Mouse (Mus musculus): ENCODE measurements at regions not wholly inside any gene's neighbourhood (a gene's known extent, or its start where the extent isn't known, plus 50 kb on each side); places are given as distances from the start of the nearest gene placed in this dataset.
"Not testable (repeated sequence)": the region's sequence is repeated elsewhere in the genome, so short reads cannot be mapped to it uniquely, and the experiment has no call there.

DNA sequence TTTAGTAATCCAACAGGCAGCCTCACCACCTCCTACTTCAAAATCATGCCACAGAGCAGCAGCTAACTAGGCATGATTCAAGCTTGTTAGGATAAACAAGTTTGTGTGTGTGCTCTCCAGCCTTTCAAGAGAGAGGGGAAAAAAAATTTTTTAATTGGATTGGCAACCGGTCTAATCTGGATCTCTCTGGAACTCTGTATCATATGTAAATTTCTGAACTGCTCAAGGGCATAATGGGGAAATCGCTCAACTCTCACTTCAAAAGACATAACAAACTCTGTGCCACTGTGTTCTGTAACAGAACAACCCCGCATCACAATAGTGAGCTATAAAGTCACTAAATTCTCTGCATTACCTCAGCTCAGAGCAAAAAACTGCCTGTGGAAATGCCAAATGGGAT, 147.9 kb upstream of the Krtap11-1 start:
- Histone ChIP-seq H3K36me3 (no peaks in the 10 kb centered on the region), H3K9ac (replicated peaks) (no peak overlapping the region), H3K4me2 (replicated peaks) (no peak overlapping the region), H3K9me3 (no peaks in the 10 kb centered on the region), H3K4me1 (no peaks in the 10 kb centered on the region), H3K4me3 (no peak overlapping the region), H3K27ac (replicated peaks) (no peak overlapping the region), H3K27me3 (no peaks in the 10 kb centered on the region)
- peak; percentile 85 for ATAC-seq (replicated peaks)
- WGBS, result 25% methylated on average over 3 of the region's 3 CpGs

DNA sequence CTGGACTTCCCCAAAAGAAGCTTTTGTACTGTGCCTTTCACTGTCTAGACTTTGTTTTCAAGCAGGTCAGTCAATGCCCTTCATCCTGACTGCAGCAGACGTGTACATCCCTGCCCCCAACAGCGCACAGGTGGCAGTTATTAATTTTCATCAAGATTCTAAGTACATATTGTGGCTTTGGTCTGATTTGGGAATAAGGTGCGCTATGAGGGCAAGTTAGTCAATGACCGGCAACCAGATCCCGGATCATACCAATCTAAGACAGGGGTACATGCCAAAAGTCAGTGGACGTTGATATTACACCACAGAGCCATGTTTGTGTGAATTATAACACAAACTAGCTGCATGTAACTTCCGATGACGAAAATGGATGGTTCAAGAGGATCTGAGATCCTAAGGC, 144.7 kb upstream of the Krtap11-1 start:
- ATAC-seq (replicated peaks); H3K9ac ChIP-seq (replicated peaks); H3K9me3 ChIP-seq; H3K4me3 ChIP-seq; H3K36me3 ChIP-seq; H3K27ac ChIP-seq (replicated peaks); H3K27me3 ChIP-seq; H3K4me2 ChIP-seq (replicated peaks); H3K4me1 ChIP-seq: not testable (repeated sequence)
- 83% methylated on average over 8 of the region's 8 CpGs for WGBS

DNA sequence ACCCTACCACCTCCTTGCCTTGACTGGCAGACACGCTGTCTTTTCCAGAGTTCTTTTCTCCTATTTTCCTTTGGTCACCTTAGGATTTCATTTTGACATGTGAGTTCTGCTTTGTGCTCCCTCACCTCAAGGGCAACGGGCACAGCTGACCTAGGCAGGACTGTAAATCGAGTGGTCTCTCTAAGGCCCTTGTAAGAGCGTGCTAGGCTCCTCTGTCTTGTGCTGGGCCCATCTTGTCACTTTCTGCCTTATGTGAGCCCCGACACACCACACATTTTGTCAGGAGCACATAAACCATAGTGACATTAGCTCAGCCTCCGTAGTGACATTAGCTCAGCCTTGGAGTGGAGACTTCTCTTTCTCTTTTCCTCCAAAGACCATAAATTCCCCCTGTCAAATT, 133.3 kb upstream of the Krtap11-1 start:
- Histone ChIP-seq H3K4me1 (no peaks in the 10 kb centered on the region), H3K9ac (replicated peaks) (no peak overlapping the region), H3K9me3 (no peaks in the 10 kb centered on the region), H3K4me3 (no peak overlapping the region), H3K27ac (replicated peaks) (no peak overlapping the region), H3K36me3 (no peaks in the 10 kb centered on the region), H3K27me3 (no peaks in the 10 kb centered on the region), H3K4me2 (replicated peaks) (no peak overlapping the region)
- ATAC-seq (replicated peaks), result no peak
- 84% methylated on average over 6 of the region's 6 CpGs for WGBS

- no peak overlapping the region for H3K9ac ChIP-seq (replicated peaks)
- no peaks in the 10 kb centered on the region for H3K36me3 ChIP-seq
- H3K4me2 ChIP-seq (replicated peaks), result no peak overlapping the region
- no peak for ATAC-seq (replicated peaks)
- WGBS, result 62% methylated on average over 10 of the region's 10 CpGs
- H3K27ac ChIP-seq (replicated peaks), result no peak overlapping the region
- H3K4me3 ChIP-seq, result no peak overlapping the region
- H3K27me3 ChIP-seq, result no peaks in the 10 kb centered on the region
- H3K9me3 ChIP-seq, result no peaks in the 10 kb centered on the region
- H3K4me1 ChIP-seq, result no peaks in the 10 kb centered on the region
Measured at GRCm38 (mm10) chr16:89703158-89703557, 132.2 kb upstream of the Krtap11-1 start.

DNA sequence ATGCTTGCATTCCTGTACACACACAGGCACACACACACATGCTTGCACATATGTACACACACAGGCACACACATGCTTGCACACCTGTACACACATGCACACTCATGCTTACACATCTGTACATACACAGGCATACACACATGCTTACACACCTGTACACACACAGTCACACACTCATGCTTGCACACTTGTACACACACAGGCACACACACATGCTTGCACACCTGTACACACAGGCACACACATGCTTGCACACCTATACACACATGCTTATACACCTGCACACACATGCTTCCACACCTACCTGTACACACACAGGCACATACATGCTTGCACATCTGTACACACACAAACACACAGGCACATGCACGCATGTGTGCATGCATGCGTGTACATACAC, 131.4 kb upstream of the Krtap11-1 start:
- Histone ChIP-seq H3K9me3 (no peaks in the 10 kb centered on the region), H3K27ac (replicated peaks) (no peak overlapping the region), H3K4me2 (replicated peaks) (no peak overlapping the region), H3K4me3 (no peak overlapping the region), H3K4me1 (no peaks in the 10 kb centered on the region), H3K36me3 (no peaks in the 10 kb centered on the region), H3K27me3 (no peaks in the 10 kb centered on the region), H3K9ac (replicated peaks) (no peak overlapping the region)
- peak; percentile 51; the same call in 1 of the 2 replicates for ATAC-seq (replicated peaks)
- WGBS, result 91% methylated on average over 2 of the region's 2 CpGs

DNA sequence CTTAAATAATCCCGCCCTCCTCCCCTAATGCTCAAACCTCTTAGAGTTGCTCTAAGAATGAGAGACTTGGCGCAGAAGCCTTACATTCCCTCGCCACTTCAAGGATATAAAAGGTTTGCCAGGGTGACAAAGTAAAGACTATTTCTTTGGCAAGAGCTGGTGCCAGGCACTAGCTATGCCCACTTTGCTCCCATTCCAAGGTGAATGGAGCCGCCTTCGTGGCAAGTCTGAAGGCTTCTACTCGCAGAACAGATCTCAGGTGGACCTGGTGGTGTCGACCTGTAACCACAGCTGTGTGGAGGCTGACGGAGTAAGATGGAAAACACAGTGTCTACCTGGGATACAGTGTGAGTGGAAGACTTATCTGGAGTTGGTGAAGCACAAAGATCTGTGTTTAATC, 130.8 kb upstream of the Krtap11-1 start:
- no peak overlapping the region for H3K9ac ChIP-seq (replicated peaks)
- no peaks in the 10 kb centered on the region for H3K36me3 ChIP-seq
- H3K4me3 ChIP-seq, result no peak overlapping the region
- WGBS, result 91% methylated on average over 8 of the region's 8 CpGs
- H3K27me3 ChIP-seq, result no peaks in the 10 kb centered on the region
- no peak for ATAC-seq (replicated peaks)
- no peak overlapping the region for H3K27ac ChIP-seq (replicated peaks)
- H3K9me3 ChIP-seq, result no peaks in the 10 kb centered on the region
- H3K4me2 ChIP-seq (replicated peaks), result no peak overlapping the region
- H3K4me1 ChIP-seq, result no peaks in the 10 kb centered on the region

GRCm38 (mm10) chr16:89699710-89700109, 128.7 kb upstream of the Krtap11-1 start:
- no peak for ATAC-seq (replicated peaks)
- no peaks in the 10 kb centered on the region for H3K27me3 ChIP-seq
- no peaks in the 10 kb centered on the region for H3K4me1 ChIP-seq
- no peak overlapping the region for H3K4me3 ChIP-seq
- H3K36me3 ChIP-seq, result no peaks in the 10 kb centered on the region
- no peak overlapping the region for H3K9ac ChIP-seq (replicated peaks)
- H3K9me3 ChIP-seq, result no peaks in the 10 kb centered on the region
- H3K27ac ChIP-seq (replicated peaks), result no peak overlapping the region
- no peak overlapping the region for H3K4me2 ChIP-seq (replicated peaks)
- WGBS, result 0% methylated on average over 2 of the region's 2 CpGs

- Histone ChIP-seq H3K4me1 (no peaks in the 10 kb centered on the region), H3K27me3 (no peaks in the 10 kb centered on the region), H3K27ac (replicated peaks) (no peak overlapping the region), H3K36me3 (no peaks in the 10 kb centered on the region), H3K4me3 (no peak overlapping the region), H3K9ac (replicated peaks) (no peak overlapping the region), H3K9me3 (no peaks in the 10 kb centered on the region), H3K4me2 (replicated peaks) (no peak overlapping the region)
- no peak for ATAC-seq (replicated peaks)
- WGBS, result 86% methylated on average over 4 of the region's 4 CpGs
Measured at GRCm38 (mm10) chr16:89695833-89696232, 124.8 kb upstream of the Krtap11-1 start.

GRCm38 (mm10) chr16:89695406-89695805, 124.4 kb upstream of the Krtap11-1 start:
- Histone ChIP-seq H3K27me3 (no peaks in the 10 kb centered on the region), H3K4me1 (no peaks in the 10 kb centered on the region), H3K4me3 (no peak overlapping the region), H3K36me3 (no peaks in the 10 kb centered on the region), H3K27ac (replicated peaks) (no peak overlapping the region), H3K4me2 (replicated peaks) (no peak overlapping the region), H3K9ac (replicated peaks) (no peak overlapping the region), H3K9me3 (no peaks in the 10 kb centered on the region)
- 85% methylated on average over 7 of the region's 7 CpGs for WGBS
- ATAC-seq (replicated peaks), result no peak

- H3K9me3 ChIP-seq, result no peaks in the 10 kb centered on the region
- H3K4me3 ChIP-seq, result no peak overlapping the region
- WGBS, result 89% methylated on average over 10 of the region's 10 CpGs
- no peaks in the 10 kb centered on the region for H3K36me3 ChIP-seq
- no peak overlapping the region for H3K9ac ChIP-seq (replicated peaks)
- no peak for ATAC-seq (replicated peaks)
- no peaks in the 10 kb centered on the region for H3K27me3 ChIP-seq
- no peak overlapping the region for H3K4me2 ChIP-seq (replicated peaks)
- H3K4me1 ChIP-seq, result no peaks in the 10 kb centered on the region
- no peak overlapping the region for H3K27ac ChIP-seq (replicated peaks)
Measured at GRCm38 (mm10) chr16:89693321-89693720, 122.3 kb upstream of the Krtap11-1 start.

DNA sequence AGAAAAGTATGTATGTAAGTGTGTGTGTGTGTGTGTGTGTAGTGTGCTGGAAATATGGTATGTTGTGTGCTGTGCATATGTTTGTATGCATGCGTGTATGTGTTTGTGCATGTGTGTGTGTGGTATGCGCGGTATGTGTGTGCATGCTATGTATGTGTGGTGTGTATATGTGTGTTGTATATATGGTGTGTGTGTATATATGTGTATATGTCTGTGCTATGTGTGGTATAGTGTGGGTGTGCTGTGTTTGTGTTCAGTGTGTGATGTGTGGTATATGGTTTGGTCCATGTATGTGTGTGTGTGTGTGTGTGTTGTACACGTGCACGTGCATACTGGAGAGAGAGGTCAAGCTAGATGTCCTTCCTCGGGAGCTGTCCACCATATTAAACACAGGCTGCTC, 108.5 kb upstream of the Krtap11-1 start:
- H3K9me3 ChIP-seq, result no peaks in the 10 kb centered on the region
- peaks cover 4% of the 10 kb centered on the region for H3K4me1 ChIP-seq
- 96% methylated on average over 6 of the region's 6 CpGs for WGBS
- no peak overlapping the region for H3K4me2 ChIP-seq (replicated peaks)
- H3K9ac ChIP-seq (replicated peaks), result no peak overlapping the region
- no peak overlapping the region for H3K27ac ChIP-seq (replicated peaks)
- no peaks in the 10 kb centered on the region for H3K36me3 ChIP-seq
- no peak for ATAC-seq (replicated peaks)
- H3K4me3 ChIP-seq, result no peak overlapping the region
- no peaks in the 10 kb centered on the region for H3K27me3 ChIP-seq

DNA sequence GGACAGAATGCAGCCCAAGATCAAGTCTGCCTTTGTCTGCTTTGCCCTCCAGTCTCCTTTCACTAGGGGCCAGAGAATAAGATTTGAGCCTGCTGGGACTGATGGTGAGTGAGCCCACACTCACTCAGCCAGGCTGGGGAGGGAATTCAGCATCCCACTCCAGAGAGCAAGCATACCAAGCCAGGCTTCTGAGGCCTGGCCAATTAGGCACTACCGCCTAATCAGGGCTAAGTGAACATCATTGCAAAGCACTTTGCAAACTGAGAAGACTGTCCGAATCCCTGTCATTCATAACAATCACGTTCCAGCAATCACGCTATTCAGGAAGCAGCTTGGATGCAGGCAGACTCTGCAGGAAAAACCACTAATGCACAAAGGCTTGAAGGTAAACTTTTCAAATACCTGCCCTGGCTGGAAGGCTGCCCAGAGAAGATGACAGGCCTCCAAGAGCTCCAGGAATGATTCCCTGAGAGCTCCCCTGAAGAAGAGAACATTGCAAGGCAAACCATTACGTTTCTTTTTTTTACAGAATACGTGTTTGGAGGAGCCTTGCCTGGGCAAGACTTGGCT, 107.5 kb upstream of the Krtap11-1 start:
- 0 out of 2 replicates have a peak, but pooled peaks have one; percentile 27 for ATAC-seq (replicated peaks)
- no peak overlapping the region for H3K27ac ChIP-seq (replicated peaks)
- H3K4me2 ChIP-seq (replicated peaks), result no peak overlapping the region
- no peaks in the 10 kb centered on the region for H3K9me3 ChIP-seq
- H3K27me3 ChIP-seq, result no peaks in the 10 kb centered on the region
- H3K4me3 ChIP-seq, result no peak overlapping the region
- no peak overlapping the region for H3K9ac ChIP-seq (replicated peaks)
- 47% methylated on average over 6 of the region's 6 CpGs for WGBS
- no peaks in the 10 kb centered on the region for H3K36me3 ChIP-seq
- H3K4me1 ChIP-seq, result peaks cover 4% of the 10 kb centered on the region

DNA sequence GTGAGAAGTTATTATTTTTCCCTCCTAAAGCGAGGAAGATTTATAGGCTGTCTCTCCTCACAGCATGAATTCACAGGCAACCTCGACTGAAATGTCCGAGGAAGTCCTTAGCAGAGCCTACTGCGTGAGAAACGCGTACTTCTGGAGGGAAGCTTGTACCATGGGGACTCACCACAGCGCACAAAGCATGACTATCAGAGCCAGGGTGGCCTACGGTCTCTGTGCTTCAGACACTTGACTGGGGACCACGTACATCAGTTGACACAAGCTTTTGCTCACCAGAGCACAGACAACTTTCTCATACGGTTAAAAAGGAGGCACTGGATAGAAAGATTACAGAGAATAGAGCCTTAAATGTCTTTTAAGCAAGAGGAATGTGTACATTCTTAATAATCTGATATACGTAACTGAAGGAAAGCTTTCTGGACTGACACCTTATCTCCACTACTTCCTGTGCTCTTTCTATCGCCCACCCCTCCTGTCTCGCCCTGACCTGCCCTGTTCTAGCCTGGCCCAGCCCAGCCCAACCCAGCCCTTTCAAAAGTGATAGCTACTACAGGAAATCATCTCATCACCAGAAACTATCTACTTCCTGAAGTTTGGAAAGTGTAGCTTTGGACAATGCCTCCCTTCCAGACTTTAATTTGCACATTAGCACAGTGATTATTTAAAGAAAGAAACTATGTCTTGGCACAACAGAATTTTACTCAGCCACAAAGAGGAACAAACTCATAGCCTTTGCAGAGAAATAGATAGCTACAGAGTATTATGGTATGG, 104.2 kb upstream of the Krtap11-1 start:
- no peak overlapping the region for H3K4me3 ChIP-seq
- H3K9ac ChIP-seq (replicated peaks), result no peak overlapping the region
- no peak for ATAC-seq (replicated peaks)
- H3K4me1 ChIP-seq, result peaks cover 4% of the 10 kb centered on the region
- H3K4me2 ChIP-seq (replicated peaks), result no peak overlapping the region
- H3K36me3 ChIP-seq, result no peaks in the 10 kb centered on the region
- H3K27me3 ChIP-seq, result no peaks in the 10 kb centered on the region
- WGBS, result 81% methylated on average over 13 of the region's 13 CpGs
- H3K27ac ChIP-seq (replicated peaks), result no peak overlapping the region
- no peaks in the 10 kb centered on the region for H3K9me3 ChIP-seq

Data from forebrain, embryonic 15.5 days (tissue).